Mouse (Mus musculus) MEL (cell line): ENCODE measurements around the gene Gm10964. TPM values are rescaled to one million over a fixed set of nuclear protein-coding genes. Genes with fewer than 3 reads are reported as not detected.

Experiments
- DNase-seq: peaks from one replicate; pipeline ENCODE4 v3.0.0; 2011; ENCODE audit warnings: low read depth, low spot score
- H3K27ac ChIP-seq: 2 replicates; pipeline ENCODE4 v1.5.1; 2012; ENCODE audit warnings: low read depth, mild to moderate bottlenecking, control low read depth, low read length, moderate library complexity; ENCODE audit not compliant: control insufficient read depth
- H3K27me3 ChIP-seq, 2 experiments: fragments of 150-350 bp in 1 of 2; sonication (generic) in 1 of 2; 2 replicates each; pipeline ENCODE4 v1.6.1; 2012; ENCODE audit warnings: low read length in 2 of 2, mild to moderate bottlenecking in 2 of 2, improper control_type of control experiment in 1 of 2, moderate library complexity in 1 of 2; ENCODE audit not compliant: insufficient read depth in 2 of 2, control insufficient read depth in 1 of 2
- H3K36me3 ChIP-seq, 2 experiments: 2 replicates each; pipeline ENCODE4 v1.6.1; 2012 to 2014; ENCODE audit warnings: low read length in 2 of 2, improper control_type of control experiment in 1 of 2, inconsistent platforms in 1 of 2, mild to moderate bottlenecking in 1 of 2; ENCODE audit not compliant: insufficient read depth in 2 of 2, control insufficient read depth in 1 of 2
- H3K4me1 ChIP-seq, 2 experiments: fragments of 150-350 bp in 1 of 2; sonication (generic) in 1 of 2; 2 replicates each; pipeline ENCODE4 v1.6.1; 2012; ENCODE audit warnings: low read length in 2 of 2, improper control_type of control experiment in 1 of 2, mild to moderate bottlenecking in 1 of 2; ENCODE audit not compliant: insufficient read depth in 2 of 2, control insufficient read depth in 1 of 2
- H3K4me3 ChIP-seq, 2 experiments: fragments of 150-350 bp in 1 of 2; sonication (generic) in 1 of 2; 2 replicates each; pipeline ENCODE4 v1.5.1; 2012; ENCODE audit warnings: low read depth in 2 of 2, low read length in 2 of 2, mild to moderate bottlenecking in 2 of 2, moderate library complexity in 2 of 2, control low read depth in 1 of 2, improper control_type of control experiment in 1 of 2; ENCODE audit not compliant: control insufficient read depth in 1 of 2, insufficient read depth in 1 of 2
- H3K79me2 ChIP-seq: 2 replicates; pipeline ENCODE4 v1.6.1; 2012; ENCODE audit warnings: mild to moderate bottlenecking, low read length, moderate library complexity; ENCODE audit not compliant: control insufficient read depth, poor library complexity, insufficient read depth
- H3K9ac ChIP-seq: 2 replicates; pipeline ENCODE4 v1.6.1; 2012; ENCODE audit warnings: low read depth, mild to moderate bottlenecking, control low read depth, low read length, moderate library complexity; ENCODE audit not compliant: control insufficient read depth, poor library complexity, severe bottlenecking
- H3K9me3 ChIP-seq: fragments of 150-350 bp; sonication (generic); replicated peaks from 2 replicates; pipeline ENCODE4 v1.6.1; 2012; ENCODE audit warnings: mild to moderate bottlenecking, low read length, improper control_type of control experiment, moderate library complexity; ENCODE audit not compliant: insufficient read depth
- CHD1 ChIP-seq: IDR thresholded peaks from 2 replicates; pipeline ENCODE4 v1.6.1; 2012; ENCODE audit warnings: low read depth, mild to moderate bottlenecking, inconsistent platforms, low read length, improper control_type of control experiment
- CHD2 ChIP-seq: IDR thresholded peaks from 2 replicates; pipeline ENCODE4 v1.6.1; 2011; ENCODE audit warnings: low read length, improper control_type of control experiment
- ELF1 ChIP-seq: IDR thresholded peaks from 2 replicates; pipeline ENCODE4 v1.6.1; 2014; ENCODE audit warnings: low read depth, mild to moderate bottlenecking, inconsistent platforms, low read length, improper control_type of control experiment, moderate library complexity
- EP300 ChIP-seq, 2 experiments: IDR thresholded peaks; 2 replicates each; pipeline ENCODE4 v1.6.1; 2011; ENCODE audit warnings: improper control_type of control experiment in 2 of 2, low read length in 2 of 2, low read depth in 1 of 2, mild to moderate bottlenecking in 1 of 2
- ETS1 ChIP-seq: IDR thresholded peaks from 2 replicates; pipeline ENCODE4 v1.6.1; 2012; ENCODE audit warnings: low read depth, mild to moderate bottlenecking, inconsistent platforms, low read length, improper control_type of control experiment, moderate library complexity
- GABPA ChIP-seq: IDR thresholded peaks from 2 replicates; pipeline ENCODE4 v1.6.1; 2012; ENCODE audit warnings: low read depth, mild to moderate bottlenecking, inconsistent platforms, low read length, improper control_type of control experiment, moderate library complexity
- GATA1 ChIP-seq: IDR thresholded peaks from 2 replicates; pipeline ENCODE4 v1.6.1; 2011; ENCODE audit warnings: low read depth, low read length, improper control_type of control experiment
- HCFC1 ChIP-seq: IDR thresholded peaks from 2 replicates; pipeline ENCODE4 v1.6.1; 2012; ENCODE audit warnings: low read depth, mild to moderate bottlenecking, inconsistent platforms, low read length, improper control_type of control experiment, moderate library complexity
- JUND ChIP-seq: IDR thresholded peaks from 2 replicates; pipeline ENCODE4 v1.6.1; 2011; ENCODE audit warnings: low read depth, mild to moderate bottlenecking, improper control_type of control experiment, low read length
- MEF2A ChIP-seq: IDR thresholded peaks from 2 replicates; pipeline ENCODE4 v1.6.1; 2014; ENCODE audit warnings: low read depth, mild to moderate bottlenecking, inconsistent platforms, low read length, improper control_type of control experiment; ENCODE audit not compliant: poor library complexity, insufficient replicate concordance, severe bottlenecking; ENCODE audit errors: extremely low read depth
- MYC ChIP-seq: IDR thresholded peaks from 2 replicates; pipeline ENCODE4 v1.6.1; 2011; ENCODE audit warnings: low read depth, mild to moderate bottlenecking, low read length, improper control_type of control experiment, moderate library complexity
- NELFE ChIP-seq: IDR thresholded peaks from 2 replicates; pipeline ENCODE4 v1.6.1; 2011; ENCODE audit warnings: low read depth, low read length, improper control_type of control experiment
- POLR2A ChIP-seq, 2 experiments: IDR thresholded peaks; 2 replicates each; pipeline ENCODE4 v1.6.1; 2011 to 2012; ENCODE audit warnings: low read length in 2 of 2, mild to moderate bottlenecking in 2 of 2, control low read depth in 1 of 2, improper control_type of control experiment in 1 of 2, low read depth in 1 of 2, moderate library complexity in 1 of 2; ENCODE audit not compliant: control insufficient read depth in 1 of 2, insufficient read depth in 1 of 2, poor library complexity in 1 of 2
- POLR2AphosphoS2 ChIP-seq: IDR thresholded peaks from 2 replicates; pipeline ENCODE4 v1.6.1; 2011; ENCODE audit warnings: low read length, improper control_type of control experiment
- SMC3 ChIP-seq: IDR thresholded peaks from 2 replicates; pipeline ENCODE4 v1.6.1; 2011; ENCODE audit warnings: low read depth, low read length, improper control_type of control experiment
- ZKSCAN1 ChIP-seq: IDR thresholded peaks from 2 replicates; pipeline ENCODE4 v1.6.1; 2012; ENCODE audit warnings: low read depth, mild to moderate bottlenecking, inconsistent platforms, low read length, improper control_type of control experiment, moderate library complexity
- ZMIZ1 ChIP-seq: IDR thresholded peaks from 2 replicates; pipeline ENCODE4 v1.6.1; 2012; ENCODE audit warnings: low read depth, mild to moderate bottlenecking, inconsistent platforms, low read length, improper control_type of control experiment, moderate library complexity
- polyA plus RNA-seq, 2 experiments: library from polyadenylated mRNA; stranded (reverse) in 1 of 2; unstranded in 1 of 2; fragments of >175 nt in 1 of 2; fragments of >200 nt in 1 of 2; gene quantifications; 2 replicates each; pipeline versions ENCODE4 v1.2.1 to v1.2.4; 2012; ENCODE audit warnings: low replicate concordance in 2 of 2, low read depth in 1 of 2; ENCODE audit not compliant: insufficient read length in 2 of 2, insufficient read depth in 1 of 2, missing spikeins in 1 of 2
- total RNA-seq: library from RNA; depleted of rRNA; stranded (reverse); fragments of 300-350 nt; gene quantifications from 2 replicates; pipeline ENCODE4 v1.2.3, GENCODE M21; 2012

Gm10964 gene
- total and polyA plus RNA-seq, 3 experiments = not detected

- Histone ChIP-seq H3K79me2 (no peaks in the 10 kb centered on the region), H3K4me3 (no peak overlapping the region), H3K4me1 (no peaks in the 10 kb centered on the region), H3K27ac (no peak overlapping the region), H3K9ac (no peak overlapping the region), H3K36me3 (no peaks in the 10 kb centered on the region), H3K27me3 (no peaks in the 10 kb centered on the region; a peak in 1 of 4 replicates), H3K9me3 (no peaks in the 10 kb centered on the region)
- no peak for TF ChIP-seq SMC3
- no peak for TF ChIP-seq POLR2AphosphoS2
- TF ChIP-seq ELF1 = no peak
- no peak for TF ChIP-seq JUND
- no peak for TF ChIP-seq ZKSCAN1
- no peak for TF ChIP-seq CHD2
- TF ChIP-seq NELFE = no peak
- no peak for DNase-seq
Observed at GRCm38 (mm10) chr3:103695556-103695955, 43.6 kb upstream of the Gm10964 start.

- DNase-seq = no peak
- Histone ChIP-seq H3K9me3 (no peaks in the 10 kb centered on the region), H3K27ac (no peak overlapping the region), H3K4me1 (no peaks in the 10 kb centered on the region), H3K27me3 (no peaks in the 10 kb centered on the region; a peak in 1 of 4 replicates), H3K36me3 (no peaks in the 10 kb centered on the region), H3K79me2 (no peaks in the 10 kb centered on the region), H3K9ac (no peak overlapping the region), H3K4me3 (no peak overlapping the region)
- TF ChIP-seq EP300 (IDR thresholded peaks at IDR 0.05; ENCODE audit: low read depth in 1 of 2, low read length in 2 of 2) (no peak), ZMIZ1 (no peak), CHD1 (no peak), JUND (no peak), MEF2A (no peak), POLR2A (IDR thresholded peaks at IDR 0.05; ENCODE audit: control insufficient read depth in 1 of 2, insufficient read depth in 1 of 2, low read depth in 1 of 2, low read length in 2 of 2, poor library complexity in 1 of 2) (no peak), ETS1 (no peak), GABPA (no peak), HCFC1 (no peak), GATA1 (no peak), MYC (no peak)
Observed at GRCm38 (mm10) chr3:103696388-103696925, 42.7 kb upstream of the Gm10964 start.
